Mouse (Mus musculus) layer of hippocampus, postnatal 10 days (tissue): ENCODE results near the gene Tmem81. TPM values are rescaled to one million over a fixed set of nuclear protein-coding genes. Genes with fewer than 3 reads are reported as not detected.

Source experiments
- total RNA-seq, 2 experiments: library from RNA; stranded (reverse); gene quantifications; 2 replicates each; pipeline ENCODE4 v1.2.3; 2021

Gene Tmem81
- total RNA-seq, 2 experiments from 2014 or later, result 1.7 to 3.1 TPM

Other genes with a start within 250 kb of the Tmem81 start
- 10 to 100 TPM; 11.1 to 11.5 TPM for gene Klhdc8a, start 207.6 kb upstream of the Tmem81 start, total RNA-seq
- gene Nuak2, start 190.1 kb upstream of the Tmem81 start, total RNA-seq, result 1 to 10 TPM; 3.1 TPM
- 100 to 1,000 TPM; 171 to 181 TPM for gene Tmcc2, start 114.9 kb upstream of the Tmem81 start, total RNA-seq
- 10 to 100 TPM; 31.0 to 34.9 TPM for gene Dstyk, start 88.7 kb upstream of the Tmem81 start, total RNA-seq
- 10 to 100 TPM; 36.8 to 37.3 TPM for gene Rbbp5, start 28.9 kb upstream of the Tmem81 start, total RNA-seq
- gene Cntn2, start 37.0 kb downstream of the Tmem81 start, total RNA-seq, result 10 to 100 TPM; 72.1 to 76.2 TPM
- gene Nfasc, start 235.6 kb downstream of the Tmem81 start, total RNA-seq, result 100 to 1,000 TPM; 141 to 168 TPM